Mouse (Mus musculus): ENCODE measurements at regions not wholly inside any gene's neighbourhood (a gene's known extent, or its start where the extent isn't known, plus 50 kb on each side); places are given as distances from the start of the nearest gene placed in this dataset.

DNA sequence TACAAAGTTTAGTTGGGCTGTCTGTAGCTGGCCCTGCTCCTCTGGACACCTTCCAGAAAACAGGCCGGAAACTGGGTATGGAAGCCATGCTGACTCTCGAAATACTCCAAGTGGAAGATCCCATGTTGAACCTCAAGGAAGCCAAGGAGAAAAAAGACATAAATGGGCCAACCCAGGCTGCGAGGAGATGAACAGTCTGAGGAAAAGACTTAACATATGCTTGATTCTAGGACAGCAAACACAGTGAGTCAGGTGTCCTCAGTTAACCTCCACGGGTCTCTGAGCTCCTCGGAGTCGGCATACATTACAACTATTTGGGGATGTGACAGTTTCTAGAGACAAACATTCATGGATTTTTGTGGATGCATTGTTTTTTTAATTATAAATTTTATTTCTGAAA, 60.0 kb upstream of the Msi2 start:
- peak in 1 of 2 experiments; percentile 7 for DNase-seq (ENCODE audit: low spot score in 2 of 2)

DNA sequence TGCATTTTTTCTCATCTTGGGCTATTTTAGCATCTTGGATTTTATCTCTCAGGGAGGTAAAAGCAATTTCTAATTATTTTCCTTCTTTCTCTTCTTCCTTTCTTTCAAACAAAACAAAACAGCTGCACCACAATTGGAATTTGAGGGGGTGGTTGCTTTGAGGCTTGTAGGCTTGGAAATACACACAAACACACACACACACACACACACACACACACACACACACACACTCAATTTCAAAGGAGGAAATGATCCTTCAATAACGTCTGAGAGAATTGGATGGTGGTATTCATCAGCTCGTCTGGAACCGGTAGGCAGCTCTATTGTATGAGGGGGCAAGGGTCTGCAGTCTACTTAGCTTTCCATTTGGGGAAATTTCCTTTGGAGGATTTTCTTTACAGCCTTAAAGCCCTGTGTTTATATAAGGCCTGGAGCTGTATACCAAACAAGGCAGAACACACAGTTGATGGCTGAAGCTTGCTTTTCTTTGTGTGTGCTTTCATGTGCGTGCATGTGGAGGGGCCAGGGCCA, 56.2 kb upstream of the Msi2 start:
- DNase-seq (ENCODE audit: low spot score in 2 of 2), result no peak

DNA sequence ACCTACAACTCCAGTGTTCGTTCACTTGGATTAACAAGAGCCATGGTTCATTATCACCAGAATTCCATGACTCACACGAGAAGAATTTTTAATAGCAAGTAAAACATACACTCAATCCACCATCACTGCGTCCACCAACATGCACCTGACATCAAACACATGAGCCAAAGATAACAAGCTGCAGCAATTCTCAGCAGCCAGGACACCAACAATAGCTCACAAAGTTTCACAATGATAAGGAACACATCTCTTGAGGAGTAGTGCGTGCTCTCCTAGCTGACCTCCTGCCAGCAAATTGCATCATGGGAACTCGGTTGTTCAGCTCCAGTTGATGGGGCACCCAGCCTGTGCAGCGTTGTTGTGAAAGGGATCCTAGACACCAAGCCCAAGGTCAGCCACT, 55.6 kb upstream of the Msi2 start:
- DNase-seq (ENCODE audit: low spot score in 2 of 2), result no peak

DNA sequence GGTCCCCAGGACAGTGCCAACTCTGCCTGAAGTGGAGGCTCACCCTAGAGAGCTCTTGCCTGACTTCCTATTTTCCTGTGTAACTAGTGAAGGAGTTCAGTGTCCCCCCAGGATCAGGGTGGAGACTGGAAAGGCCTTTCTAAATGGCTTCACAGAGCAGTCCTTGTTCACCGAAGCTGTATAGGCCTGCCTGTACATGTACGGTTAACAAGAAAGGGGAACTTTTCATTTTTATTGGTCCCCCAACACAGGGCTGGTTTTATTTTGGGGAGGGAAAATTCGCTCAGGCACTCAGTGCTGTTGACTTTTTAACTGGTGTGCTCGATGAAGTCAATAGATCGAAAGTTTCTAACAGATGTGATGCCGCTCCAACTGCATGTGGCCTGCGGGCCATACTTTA, 52.1 kb upstream of the Msi2 start:
- DNase-seq (ENCODE audit: low spot score in 2 of 2), result no peak

All from left cerebral cortex, adult 8-10 months (tissue).